Mouse (Mus musculus): ENCODE data around the gene Thnsl2. TPM values are rescaled to one million over a fixed set of nuclear protein-coding genes. Genes with fewer than 3 reads are reported as not detected.

Thnsl2 gene
- polyA plus RNA-seq, 1 experiment from 2014 or later = 4.7 TPM

- Histone ChIP-seq H3K4me2 (no peak overlapping the region), H3K9me3 (no peaks in the 10 kb centered on the region), H3K36me3 (replicated peaks) (no peaks in the 10 kb centered on the region), H3K4me1 (no peaks in the 10 kb centered on the region), H3K4me3 (no peak overlapping the region), H3K27me3 (replicated peaks) (no peaks in the 10 kb centered on the region), H3K27ac (no peak overlapping the region), H3K9ac (no peak overlapping the region)
- 39% methylated on average over 4 of the region's 4 CpGs for WGBS
- no peak for ATAC-seq (replicated peaks)
Measured at GRCm38 (mm10) chr6:71129071-71129470, 15.2 kb downstream of the Thnsl2 start.

GRCm38 (mm10) chr6:71126290-71126689, 17.9 kb downstream of the Thnsl2 start:
- ATAC-seq (replicated peaks) = no peak
- no peak overlapping the region for H3K27ac ChIP-seq
- H3K27me3 ChIP-seq (replicated peaks) = no peaks in the 10 kb centered on the region
- no peaks in the 10 kb centered on the region for H3K9me3 ChIP-seq
- WGBS = 58% methylated on average over 3 of the region's 3 CpGs
- no peak overlapping the region for H3K4me2 ChIP-seq
- H3K9ac ChIP-seq = no peak overlapping the region
- no peaks in the 10 kb centered on the region for H3K4me1 ChIP-seq
- no peak overlapping the region for H3K4me3 ChIP-seq
- no peaks in the 10 kb centered on the region for H3K36me3 ChIP-seq (replicated peaks)

GRCm38 (mm10) chr6:71125043-71125893, 19.0 kb downstream of the Thnsl2 start:
- peak; percentile 67 for ATAC-seq (replicated peaks)
- Histone ChIP-seq H3K27ac (no peak overlapping the region), H3K36me3 (replicated peaks) (no peaks in the 10 kb centered on the region), H3K9ac (no peak overlapping the region), H3K4me3 (no peak overlapping the region), H3K9me3 (no peaks in the 10 kb centered on the region), H3K27me3 (replicated peaks) (no peaks in the 10 kb centered on the region), H3K4me1 (no peaks in the 10 kb centered on the region), H3K4me2 (no peak overlapping the region)
- WGBS = 6% methylated on average over 3 of the region's 3 CpGs

- H3K27ac ChIP-seq = no peak overlapping the region
- H3K36me3 ChIP-seq (replicated peaks) = no peaks in the 10 kb centered on the region
- 0 out of 2 replicates have a peak, but pooled peaks have one; percentile 37 for ATAC-seq (replicated peaks)
- H3K4me3 ChIP-seq = no peak overlapping the region
- H3K4me2 ChIP-seq = no peak overlapping the region
- 12% methylated on average over 8 of the region's 10 CpGs for WGBS
- H3K4me1 ChIP-seq = no peaks in the 10 kb centered on the region
- H3K27me3 ChIP-seq (replicated peaks) = no peaks in the 10 kb centered on the region
- H3K9ac ChIP-seq = no peak overlapping the region
- H3K9me3 ChIP-seq = no peaks in the 10 kb centered on the region
Measured at GRCm38 (mm10) chr6:71119577-71120254, 24.5 kb downstream of the Thnsl2 start.

GRCm38 (mm10) chr6:71111419-71112113, 32.7 kb downstream of the Thnsl2 start:
- H3K9ac ChIP-seq = no peak overlapping the region
- 65% methylated on average over 11 of the region's 11 CpGs for whole genome bisulfite sequencing
- no peaks in the 10 kb centered on the region for H3K4me1 ChIP-seq
- H3K4me3 ChIP-seq = no peak overlapping the region
- H3K9me3 ChIP-seq = no peaks in the 10 kb centered on the region
- no peak overlapping the region for H3K27ac ChIP-seq
- H3K36me3 ChIP-seq (replicated peaks) = no peaks in the 10 kb centered on the region
- H3K27me3 ChIP-seq (replicated peaks) = no peaks in the 10 kb centered on the region
- H3K4me2 ChIP-seq = no peak overlapping the region
- no peak for ATAC-seq (replicated peaks)

GRCm38 (mm10) chr6:71106170-71106945, 37.9 kb downstream of the Thnsl2 start:
- Histone ChIP-seq H3K36me3 (replicated peaks) (no peaks in the 10 kb centered on the region), H3K4me2 (no peak overlapping the region), H3K9me3 (no peaks in the 10 kb centered on the region), H3K27ac (no peak overlapping the region), H3K4me1 (no peaks in the 10 kb centered on the region), H3K9ac (no peak overlapping the region), H3K27me3 (replicated peaks) (no peaks in the 10 kb centered on the region), H3K4me3 (no peak overlapping the region)
- 83% methylated on average over 19 of the region's 19 CpGs for WGBS
- ATAC-seq (replicated peaks) = no peak

- no peak for ATAC-seq (replicated peaks)
- WGBS = 90% methylated on average over 3 of the region's 3 CpGs
Measured at GRCm38 (mm10) chr6:71096126-71096525, 48.1 kb downstream of the Thnsl2 start.

GRCm38 (mm10) chr6:71094693-71095092, 49.5 kb downstream of the Thnsl2 start:
- Histone ChIP-seq H3K4me3 (no peak overlapping the region), H3K36me3 (replicated peaks) (no peaks in the 10 kb centered on the region)
- 61% methylated on average over 5 of the region's 5 CpGs for WGBS

More at GRCm38 (mm10) chr6:71096126-71096525, 48.1 kb downstream of the Thnsl2 start:
- no peaks in the 10 kb centered on the region for H3K27me3 ChIP-seq (replicated peaks)
- no peaks in the 10 kb centered on the region for H3K36me3 ChIP-seq (replicated peaks)
- no peak overlapping the region for H3K9ac ChIP-seq
- no peaks in the 10 kb centered on the region for H3K9me3 ChIP-seq
- no peak overlapping the region for H3K4me2 ChIP-seq
- H3K4me1 ChIP-seq = no peaks in the 10 kb centered on the region
- H3K4me3 ChIP-seq = no peak overlapping the region
- no peak overlapping the region for H3K27ac ChIP-seq

GRCm38 (mm10) chr6:71093686-71094085, 50.6 kb downstream of the Thnsl2 start:
- H3K27ac ChIP-seq = no peak overlapping the region
- H3K4me1 ChIP-seq = no peaks in the 10 kb centered on the region
- no peaks in the 10 kb centered on the region for H3K27me3 ChIP-seq (replicated peaks)
- 86% methylated on average over 5 of the region's 6 CpGs for WGBS
- no peak overlapping the region for H3K4me2 ChIP-seq
- H3K9me3 ChIP-seq = no peaks in the 10 kb centered on the region
- H3K4me3 ChIP-seq = no peak overlapping the region
- no peaks in the 10 kb centered on the region for H3K36me3 ChIP-seq (replicated peaks)
- no peak overlapping the region for H3K9ac ChIP-seq
- ATAC-seq (replicated peaks) = no peak

More at GRCm38 (mm10) chr6:71094693-71095092, 49.5 kb downstream of the Thnsl2 start:
- H3K4me1 ChIP-seq = no peaks in the 10 kb centered on the region
- H3K9me3 ChIP-seq = no peaks in the 10 kb centered on the region
- H3K9ac ChIP-seq = no peak overlapping the region
- peak overlapping the region; percentile 14; the same call in 1 of the 2 replicates for H3K27ac ChIP-seq
- H3K27me3 ChIP-seq (replicated peaks) = no peaks in the 10 kb centered on the region
- ATAC-seq (replicated peaks) = peak; percentile 66
- no peak overlapping the region for H3K4me2 ChIP-seq

GRCm38 (mm10) chr6:71090475-71090874, 53.8 kb downstream of the Thnsl2 start:
- H3K4me1 ChIP-seq = no peaks in the 10 kb centered on the region
- no peak overlapping the region for H3K4me2 ChIP-seq

GRCm38 (mm10) chr6:71089735-71090134, 54.5 kb downstream of the Thnsl2 start:
- no peak for ATAC-seq (replicated peaks)
- WGBS = 88% methylated on average over 4 of the region's 4 CpGs
- H3K4me3 ChIP-seq = no peak overlapping the region

More at GRCm38 (mm10) chr6:71090475-71090874, 53.8 kb downstream of the Thnsl2 start:
- Histone ChIP-seq H3K36me3 (replicated peaks) (no peaks in the 10 kb centered on the region), H3K9ac (no peak overlapping the region), H3K27me3 (replicated peaks) (no peaks in the 10 kb centered on the region), H3K27ac (no peak overlapping the region), H3K9me3 (no peaks in the 10 kb centered on the region), H3K4me3 (no peak overlapping the region)
- WGBS = 93% methylated on average over 5 of the region's 5 CpGs
- no peak for ATAC-seq (replicated peaks)

More at GRCm38 (mm10) chr6:71089735-71090134, 54.5 kb downstream of the Thnsl2 start:
- Histone ChIP-seq H3K36me3 (replicated peaks) (no peaks in the 10 kb centered on the region), H3K4me1 (no peaks in the 10 kb centered on the region), H3K9ac (no peak overlapping the region), H3K27me3 (replicated peaks) (no peaks in the 10 kb centered on the region), H3K4me2 (no peak overlapping the region), H3K9me3 (no peaks in the 10 kb centered on the region), H3K27ac (no peak overlapping the region)

All from midbrain, embryonic 15.5 days (tissue).